Mouse (Mus musculus) ES-Bruce4 (cell line): ENCODE results near the gene Gm21188.
"Not testable (repeated sequence)": the region's sequence is repeated elsewhere in the genome, so short reads cannot be mapped to it uniquely, and the experiment has no call there.

Source experiments
- CTCF ChIP-seq: IDR thresholded peaks from one replicate; pipeline ENCODE4 v1.8.1; 2011; ENCODE audit warnings: low read depth, low read length
- POLR2A ChIP-seq: IDR thresholded peaks from one replicate; pipeline ENCODE4 v1.8.1; 2011; ENCODE audit warnings: low read length; ENCODE audit not compliant: insufficient read depth

DNA sequence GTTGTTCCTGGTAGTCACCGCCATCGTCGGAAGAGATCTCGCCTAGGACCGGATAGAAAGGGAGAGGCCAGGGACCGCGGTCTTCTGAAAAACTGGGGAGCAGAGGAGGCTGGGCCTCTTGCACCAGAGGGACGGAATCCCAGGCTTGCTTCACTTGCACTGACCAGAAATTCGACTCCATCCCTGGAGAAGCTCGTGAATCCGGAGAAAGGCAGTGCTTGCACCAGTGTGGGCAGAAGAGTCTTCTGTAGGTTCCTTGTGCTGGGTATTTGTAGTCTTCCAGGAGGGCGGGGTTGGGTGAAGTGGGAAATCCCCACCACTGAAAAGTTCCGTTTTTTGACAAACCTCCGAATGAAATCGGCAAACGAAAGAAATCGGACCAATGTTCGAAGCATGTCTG lies 16.8 kb downstream of the Gm21188 start:
- not testable (repeated sequence) for TF ChIP-seq CTCF, POLR2A
